Mouse (Mus musculus): ENCODE data around the gene Ninj2.

- TF ChIP-seq CTCF (IDR thresholded peaks at IDR 0.05; ENCODE audit: control insufficient read depth, insufficient read depth, insufficient read length): no peak
- TF ChIP-seq FOSL1 (IDR thresholded peaks at IDR 0.05; ENCODE audit: insufficient read depth, low read length, poor library complexity, severe bottlenecking): no peak
- TF ChIP-seq USF1 (IDR thresholded peaks at IDR 0.05; ENCODE audit: low read depth): no peak
- no peak for TF ChIP-seq CEBPB (IDR thresholded peaks at IDR 0.05; ENCODE audit: low read depth)
Measured at GRCm38 (mm10) chr6:120240461-120240860, 147.3 kb downstream of the Ninj2 start.
